ENCODE assay signal across 10 mouse cellular contexts in genomic region chr14:25454066-25454760, GRCm38 (mm10). TPM values are rescaled to one million over a fixed set of nuclear protein-coding genes. Genes with fewer than 3 reads are reported as not detected.
A peak's percentile ranks its signal among the peaks of the same experiment; 100 is the strongest.
DNase-seq lines count a peak whose midpoint lies in the region; ATAC-seq and TF ChIP-seq lines count a peak whose summit lies in the region.
"Had no signal": no experiment of that assay in that cellular context is flagged by ENCODE, and none has a peak within 500 bp of the region (broad histone marks: within the 10 kb centered on the region; RNA-seq: fewer than 3 reads in every experiment).

No protein-coding gene starts in this region.

- no peak overlapping the region for H3K4me3 ChIP-seq in heart, embryonic 13.5 days
- no peak overlapping the region for H3K4me3 ChIP-seq in kidney, postnatal 0 days (replicated peaks; ENCODE audit: low read depth, low read length)
- H3K4me3 ChIP-seq: embryonic facial prominence, embryonic 13.5 days; limb, embryonic 15.5 days had no signal

- no peak for ATAC-seq in heart, embryonic 13.5 days (ENCODE audit: extremely low read depth, insufficient number of reproducible peaks, low FRiP score, low TSS enrichment)
- ATAC-seq in kidney, postnatal 0 days (replicated peaks; ENCODE audit: low FRiP score, low read depth): no peak

- H3K4me2 ChIP-seq in heart, embryonic 13.5 days: no peak overlapping the region
- H3K4me2 ChIP-seq in kidney, postnatal 0 days (ENCODE audit: low read length): no peak overlapping the region
- H3K4me2 ChIP-seq: embryonic facial prominence, embryonic 13.5 days; limb, embryonic 15.5 days had no signal

- WGBS in heart, embryonic 13.5 days: 67% methylated on average over 12 of the region's 12 CpGs
- WGBS in kidney, postnatal 0 days: 72% methylated on average over 12 of the region's 12 CpGs

- H3K4me1 ChIP-seq in heart, embryonic 13.5 days: peaks cover 77% of the 10 kb centered on the region
- H3K4me1 ChIP-seq in kidney, postnatal 0 days (replicated peaks; ENCODE audit: insufficient read depth, low read length): peaks cover 21% of the 10 kb centered on the region

- no peaks in the 10 kb centered on the region for H3K27me3 ChIP-seq in heart, embryonic 13.5 days (replicated peaks)
- H3K27me3 ChIP-seq in kidney, postnatal 0 days (ENCODE audit: insufficient read depth, low read length): no peaks in the 10 kb centered on the region
- H3K27me3 ChIP-seq: embryonic facial prominence, embryonic 13.5 days; limb, embryonic 15.5 days had no signal

- no peaks in the 10 kb centered on the region for H3K9me3 ChIP-seq in heart, embryonic 13.5 days
- H3K9me3 ChIP-seq in kidney, postnatal 0 days (replicated peaks; ENCODE audit: low read length): no peaks in the 10 kb centered on the region
- H3K9me3 ChIP-seq: embryonic facial prominence, embryonic 13.5 days; limb, embryonic 15.5 days had no signal

- H3K27ac ChIP-seq in heart, embryonic 13.5 days (replicated peaks): no peak overlapping the region
- peak overlapping the region; percentile 13; the same call in 1 of the 2 replicates for H3K27ac ChIP-seq in kidney, postnatal 0 days
- H3K27ac ChIP-seq: embryonic facial prominence, embryonic 13.5 days; limb, embryonic 15.5 days had no signal

- peak; percentile 26; the same call in 1 of the 2 replicates for TF ChIP-seq CTCF in kidney, postnatal 0 days (IDR thresholded peaks at IDR 0.05; ENCODE audit: low read depth)

- peak overlapping the region; percentile 28; the same call in 1 of the 2 replicates for H3K9ac ChIP-seq in heart, embryonic 13.5 days
- H3K9ac ChIP-seq in kidney, postnatal 0 days (ENCODE audit: low read depth, low read length): no peak overlapping the region
- H3K9ac ChIP-seq: embryonic facial prominence, embryonic 13.5 days; limb, embryonic 15.5 days had no signal

- no peak for DNase-seq in heart, adult 8-10 months (ENCODE audit: low spot score)
- peak; percentile 59 for DNase-seq in CD4-positive helper T cell, adult 2 months (ENCODE audit: low read depth, low spot score)
- peak; percentile 63 to 77 for DNase-seq in cerebellum, adult 18-20 months
- no peak for DNase-seq in kidney, postnatal 0 days (ENCODE audit: low spot score)
- no peak for DNase-seq in neural tube, embryonic 10.5 days (ENCODE audit: extremely low spot score, low spot score)
- DNase-seq in ovary, adult 18-20 months (ENCODE audit: low spot score): no peak
- DNase-seq in right cerebral cortex, postnatal 10 days (ENCODE audit: low spot score in 2 of 2): no peak

- no peaks in the 10 kb centered on the region for H3K36me3 ChIP-seq in heart, embryonic 13.5 days
- H3K36me3 ChIP-seq in kidney, postnatal 0 days (ENCODE audit: insufficient read depth, low read length): no peaks in the 10 kb centered on the region
- H3K36me3 ChIP-seq: embryonic facial prominence, embryonic 13.5 days; limb, embryonic 15.5 days had no signal

RNA-seq across cellular contexts. Expression of gene Zmiz1, which starts 4.8 kb away (rescaled TPM):
- polyA plus RNA-seq in heart, embryonic 13.5 days (2015; fragmentation: Nextera tagmentation; extraction: Ambion mirVana): 25.1 and 25.7 TPM in 2 replicates
- total RNA-seq in heart, adult 8-10 months (2022): 10 to 100 TPM; 34.7 to 44.1 (median 40.4) TPM
- polyA plus RNA-seq in kidney, postnatal 0 days (2015; fragmentation: Nextera tagmentation; extraction: Ambion mirVana): 25.0 and 26.6 TPM in 2 replicates

Comparison
In these comparisons a context has a peak if more than half of its experiments do, and no peak if none do; other contexts are left out.
1. DNase-seq: peak in CD4-positive helper T cell, adult 2 months (single experiment) and cerebellum, adult 18-20 months (2 of 2); none in heart, adult 8-10 months (single experiment), kidney, postnatal 0 days (single experiment), neural tube, embryonic 10.5 days (single experiment), ovary, adult 18-20 months (single experiment) and right cerebral cortex, postnatal 10 days (0 of 2).